Mouse (Mus musculus) embryonic fibroblast, embryonic 13.5 days (primary cell): Measurements from ENCODE around the gene Spock2.

Experiments used
- CTCF ChIP-seq: IDR thresholded peaks from 2 replicates; pipeline ENCODE4 v1.5.1; 2011; ENCODE audit warnings: mild to moderate bottlenecking, control low read depth, low read length, moderate library complexity, borderline replicate concordance; ENCODE audit not compliant: insufficient read depth
- POLR2A ChIP-seq: IDR thresholded peaks from 2 replicates; pipeline ENCODE4 v1.6.1; 2011; ENCODE audit warnings: low read depth, mild to moderate bottlenecking, control low read depth, low read length, moderate library complexity

DNA sequence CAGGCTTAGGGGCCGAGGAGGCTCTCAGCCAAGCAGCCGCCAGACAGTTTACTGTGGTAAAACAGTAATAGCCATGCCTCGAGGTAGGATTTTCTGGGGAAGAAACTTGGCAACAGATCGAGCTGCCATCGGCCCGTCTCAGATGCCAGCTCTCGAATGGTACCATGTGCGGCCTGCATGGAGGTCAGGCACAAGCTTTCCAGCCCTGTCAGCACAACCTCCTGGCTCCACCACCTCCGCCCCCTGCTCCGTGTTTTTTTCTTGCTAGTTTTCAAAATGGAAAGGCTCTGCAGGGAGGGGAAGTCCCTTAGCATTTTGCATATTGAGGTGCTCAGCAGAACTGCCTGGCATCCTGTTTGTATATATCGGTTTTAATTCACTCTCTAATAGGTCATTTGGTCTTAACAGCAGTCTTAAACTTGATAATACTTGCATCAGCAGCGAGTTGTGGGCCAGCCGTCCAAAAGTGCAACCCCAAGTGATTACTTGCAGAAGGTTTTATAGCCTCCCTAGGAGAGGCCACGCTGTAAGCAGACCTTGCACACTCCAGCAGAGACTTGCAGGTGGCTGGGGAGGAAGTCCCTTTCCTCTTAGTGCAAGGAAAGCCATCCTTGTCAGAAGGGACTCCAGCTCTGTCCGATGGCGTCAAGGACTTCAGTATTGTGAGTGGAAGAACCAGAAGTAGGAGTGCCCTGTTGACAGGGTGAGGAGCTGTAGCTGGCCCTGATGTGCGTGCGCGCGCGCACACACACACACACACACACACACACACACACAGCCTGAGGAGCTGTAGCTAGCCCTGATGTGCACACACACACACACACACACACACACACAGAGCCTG lies 24.8 kb upstream of the Spock2 start:
- TF ChIP-seq POLR2A (no peak), CTCF (no peak)
